Mouse (Mus musculus) ovary, postnatal 36 days (tissue): Measurements from ENCODE around the gene Tnrc6c.

Source experiments
- DNase-seq: peaks from one replicate; pipeline ENCODE4 v3.0.0; 2022; ENCODE audit warnings: low spot score, mixed read lengths

Gene Tnrc6c

GRCm38 (mm10) chr11:117653491-117654351 is at the start of gene Tnrc6c:
TSS of gene Tnrc6c (plus strand) at chr11:117654289.
- DNase-seq: peak; percentile 6

GRCm38 (mm10) chr11:117606137-117606536 is 48.0 kb upstream of the Tnrc6c start:
- no peak for DNase-seq

GRCm38 (mm10) chr11:117606605-117607203 is 47.4 kb upstream of the Tnrc6c start:
- DNase-seq: no peak

DNA sequence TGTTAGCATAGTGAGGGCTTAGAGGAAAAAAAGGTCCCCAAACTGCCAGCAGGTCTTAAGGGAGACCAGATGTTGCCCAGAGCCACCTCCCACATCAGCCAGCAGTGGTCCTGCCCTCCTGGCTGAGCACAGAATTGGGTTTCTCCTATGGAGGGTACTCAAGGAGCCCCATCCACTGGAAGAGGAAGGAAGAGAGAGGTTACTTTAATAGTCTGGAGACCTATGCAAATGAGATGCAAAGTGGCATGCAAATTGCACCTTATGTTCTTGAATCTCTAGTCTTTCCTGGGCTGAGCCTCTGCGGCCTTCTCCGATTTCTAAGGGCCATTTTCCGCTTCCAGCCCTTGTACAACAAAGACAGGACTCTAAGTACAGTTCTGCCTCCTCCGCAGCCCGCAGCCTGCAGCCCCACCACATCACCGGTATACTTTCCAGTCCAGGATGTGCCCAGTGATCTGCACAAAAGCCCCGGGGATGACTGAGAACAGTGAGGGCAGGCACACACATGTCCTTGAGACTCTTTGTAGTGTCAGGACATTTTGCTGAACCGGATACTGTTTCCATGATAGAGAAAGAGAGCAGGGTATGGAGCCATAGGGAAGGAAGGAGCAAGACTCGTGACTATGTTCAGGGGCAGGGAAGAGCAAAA is 45.8 kb upstream of the Tnrc6c start:
- DNase-seq: no peak

- DNase-seq: no peak
Observed at GRCm38 (mm10) chr11:117608976-117609375, 45.1 kb upstream of the Tnrc6c start.

DNA sequence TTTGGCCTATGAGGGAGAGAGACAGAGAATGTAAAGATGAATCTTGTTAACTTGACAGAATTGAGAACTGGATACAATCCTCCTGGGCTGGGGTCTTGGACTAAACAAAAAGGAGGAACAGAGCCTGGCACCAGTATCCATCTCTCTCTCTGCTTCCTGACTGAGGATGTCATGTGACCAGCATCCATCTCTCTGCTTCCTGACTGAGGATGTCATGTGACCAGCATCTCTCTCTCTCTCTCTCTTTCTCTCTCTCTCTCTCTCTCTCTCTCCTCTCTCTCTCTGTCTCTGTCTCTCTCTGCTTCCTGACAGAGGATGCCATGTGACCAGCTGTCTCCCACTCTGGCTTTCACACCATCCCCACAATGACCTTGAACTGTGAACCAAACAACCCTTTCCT is 43.5 kb upstream of the Tnrc6c start:
- DNase-seq: no peak

DNA sequence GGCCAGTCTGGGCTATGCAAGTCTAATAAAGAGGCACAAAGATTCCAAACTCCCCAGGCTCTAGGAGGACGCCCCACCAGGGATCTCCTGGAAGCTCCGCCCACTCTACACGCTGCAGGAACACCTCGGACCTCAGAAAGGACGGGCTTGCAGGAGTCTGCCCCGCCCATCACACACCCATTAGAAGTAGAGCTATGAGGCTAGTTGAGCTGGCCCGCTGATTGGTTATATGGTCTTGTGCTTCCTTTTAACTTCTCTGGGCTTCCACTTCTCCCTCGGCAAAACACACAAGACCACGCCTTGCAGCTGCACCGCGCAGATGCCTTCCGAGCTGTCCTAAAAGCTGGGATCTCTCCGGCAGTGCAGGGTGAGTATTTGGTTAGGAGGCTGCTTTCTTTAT is 43.0 kb upstream of the Tnrc6c start:
- DNase-seq: peak; percentile 46

DNA sequence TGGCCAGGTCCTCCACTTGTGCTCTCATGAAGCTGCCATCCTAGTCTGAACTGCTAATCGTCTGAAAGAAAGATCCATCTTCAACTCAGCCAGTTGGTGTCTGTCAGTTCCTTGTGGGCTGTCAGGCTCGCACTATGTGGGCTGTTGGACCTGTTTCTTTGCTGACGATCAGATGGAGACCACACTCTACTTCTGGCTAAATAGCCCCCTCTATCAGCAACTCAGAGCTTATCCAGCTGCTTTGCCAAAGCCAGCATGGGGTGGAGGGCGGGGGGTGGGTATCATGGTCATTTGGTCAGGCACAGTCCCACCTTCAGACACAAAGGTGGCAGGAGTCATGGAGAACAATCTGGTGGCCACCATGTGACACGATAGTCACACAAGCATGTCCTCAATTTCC is 42.2 kb upstream of the Tnrc6c start:
- no peak for DNase-seq

DNA sequence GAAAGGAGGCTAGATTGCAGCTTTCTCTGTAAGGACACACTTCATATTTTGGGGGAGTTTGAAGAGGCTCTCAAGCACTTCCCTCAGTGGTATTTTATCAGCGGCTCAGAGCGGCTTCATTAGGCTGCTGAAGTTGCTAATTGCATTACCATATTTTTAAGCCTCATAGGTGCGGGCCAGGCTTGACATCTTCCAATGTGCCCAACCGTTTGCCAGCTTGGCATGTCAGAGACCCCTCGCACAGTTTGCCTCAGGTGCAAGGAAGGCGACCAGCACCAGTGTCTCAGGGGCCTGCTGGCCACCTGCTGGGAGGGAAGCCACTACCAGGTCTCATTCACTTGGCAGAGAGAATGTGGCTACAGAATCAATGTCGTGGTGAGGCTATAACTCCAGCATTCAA is 41.2 kb upstream of the Tnrc6c start:
- DNase-seq: no peak

DNA sequence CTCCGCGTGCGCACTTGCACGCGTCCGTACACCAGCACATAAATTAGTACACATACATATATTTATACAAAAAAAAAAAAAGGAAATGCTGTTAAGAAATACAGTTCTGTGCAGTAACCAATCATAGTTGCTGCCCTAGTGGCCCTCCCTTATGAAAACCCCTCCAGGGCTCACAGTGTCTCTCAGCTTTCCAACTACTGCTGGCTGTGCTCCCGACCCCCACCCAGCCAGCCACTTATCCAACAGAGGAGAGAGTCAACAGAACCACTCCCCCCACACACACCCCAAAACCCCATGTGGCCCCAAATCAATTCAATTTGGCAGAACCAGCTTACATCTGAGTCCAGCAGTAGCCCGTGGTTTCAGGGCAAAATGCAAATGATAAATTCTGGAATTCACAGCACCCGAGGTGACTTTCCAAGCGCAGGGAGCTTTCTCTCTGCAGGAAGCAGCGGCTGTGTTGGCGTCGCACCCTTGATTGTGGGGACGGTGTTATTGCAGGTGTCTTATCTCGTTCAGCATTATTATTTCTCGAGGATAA is 36.7 kb upstream of the Tnrc6c start:
- DNase-seq: no peak

DNA sequence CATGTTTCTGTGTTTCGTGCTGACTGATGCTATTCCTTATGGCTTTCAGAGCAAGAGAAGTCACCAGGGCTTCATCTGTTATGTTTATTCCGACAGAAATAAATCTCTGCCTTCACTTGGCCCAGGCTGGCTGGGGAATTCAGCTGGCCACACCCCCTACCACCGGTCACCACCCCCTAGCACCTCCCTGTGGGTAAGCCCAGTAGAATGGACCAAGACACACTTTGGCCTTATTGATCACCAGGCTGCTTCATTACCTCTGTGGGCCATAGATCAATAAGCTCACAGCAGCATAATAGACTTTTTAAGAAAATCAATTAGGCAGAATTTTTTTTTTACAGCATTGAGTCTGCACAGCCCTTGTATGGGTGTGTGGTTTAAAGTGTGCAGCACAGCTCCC is 35.9 kb upstream of the Tnrc6c start:
- DNase-seq: no peak

GRCm38 (mm10) chr11:117618774-117619173 is 35.3 kb upstream of the Tnrc6c start:
- no peak for DNase-seq

DNA sequence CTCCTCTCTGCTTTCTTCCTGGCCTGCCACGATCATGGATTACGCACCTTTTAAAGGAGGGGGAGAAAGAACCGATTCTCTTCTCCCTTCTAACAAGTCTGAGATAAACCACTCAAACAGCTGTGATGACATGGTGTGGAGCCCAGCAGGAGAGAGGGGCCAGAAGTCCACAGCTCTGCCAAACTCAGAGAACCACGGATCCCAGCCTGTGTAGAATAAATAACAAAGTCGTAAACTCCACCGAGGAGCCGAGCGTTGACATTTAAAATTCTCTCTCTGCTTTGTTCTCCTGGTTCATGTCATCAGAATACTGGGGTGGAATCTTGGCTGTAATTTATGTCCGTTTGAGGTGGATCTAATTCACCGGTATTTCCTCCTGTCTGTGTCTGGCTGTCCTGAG is 34.5 kb upstream of the Tnrc6c start:
- DNase-seq: no peak

DNA sequence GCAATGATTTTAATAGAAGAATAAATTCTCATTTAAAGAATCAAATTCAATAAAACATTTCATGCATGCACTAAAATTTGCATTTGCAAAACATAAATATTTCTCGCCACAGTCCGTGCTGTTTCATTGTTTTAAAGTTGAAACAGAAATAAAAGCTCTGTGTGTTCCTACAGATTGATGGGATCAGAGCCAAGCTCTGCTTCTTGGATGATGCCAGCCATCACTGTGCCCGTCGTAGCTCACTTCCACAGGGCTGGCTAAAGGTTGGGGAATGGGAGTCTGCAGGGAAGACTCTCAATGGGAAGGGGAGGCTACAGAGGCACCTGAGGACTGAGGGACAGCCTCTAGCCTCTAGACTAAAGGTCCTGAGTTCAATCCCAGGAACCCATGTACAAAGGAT is 28.9 kb upstream of the Tnrc6c start:
- no peak for DNase-seq

DNA sequence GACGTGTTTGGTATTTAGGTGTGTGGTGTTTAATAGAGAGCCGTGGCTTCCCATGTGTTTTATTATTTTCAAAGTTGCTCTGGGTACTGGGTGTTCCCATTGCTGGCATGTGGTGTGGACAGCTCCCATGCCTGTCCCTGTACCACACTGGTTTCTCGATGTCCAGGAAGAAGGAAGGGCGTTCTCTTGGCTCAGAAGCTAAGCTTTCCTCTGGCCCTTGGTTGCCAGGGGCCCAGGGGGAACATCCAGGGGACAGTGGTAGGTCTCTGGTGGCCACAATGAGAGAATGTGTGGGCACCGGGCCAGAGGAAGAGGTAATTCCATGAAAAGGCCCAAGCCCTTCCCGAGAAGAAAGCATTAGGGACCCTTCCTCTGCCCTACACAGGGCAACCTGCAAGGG is 27.5 kb upstream of the Tnrc6c start:
- no peak for DNase-seq

GRCm38 (mm10) chr11:117627060-117627562 is 27.0 kb upstream of the Tnrc6c start:
- no peak for DNase-seq

- no peak for DNase-seq
Observed at GRCm38 (mm10) chr11:117627746-117628311, 26.3 kb upstream of the Tnrc6c start.

DNA sequence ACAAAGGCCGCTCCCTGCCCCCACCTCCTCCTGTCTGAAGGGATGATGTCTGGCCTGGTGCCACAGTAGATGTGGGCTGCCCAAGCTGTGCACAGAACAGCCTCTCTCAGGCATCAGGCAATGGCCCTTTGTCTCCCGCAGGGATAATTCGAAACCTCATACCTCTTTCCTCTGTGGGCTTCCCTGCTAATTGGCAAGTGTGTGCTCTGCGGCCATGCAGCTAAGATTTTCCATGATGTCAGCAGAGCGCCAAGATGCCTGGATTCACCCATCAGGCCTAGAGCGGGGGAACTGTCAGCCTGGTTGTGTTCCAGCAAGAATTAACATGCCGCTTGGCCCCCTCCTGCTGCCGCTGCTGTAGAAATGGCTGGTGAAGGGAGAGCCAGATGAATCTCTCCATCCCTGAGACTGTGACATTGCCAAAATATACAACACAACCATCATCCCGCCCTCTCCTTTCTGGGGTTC is 25.7 kb upstream of the Tnrc6c start:
- no peak for DNase-seq

DNA sequence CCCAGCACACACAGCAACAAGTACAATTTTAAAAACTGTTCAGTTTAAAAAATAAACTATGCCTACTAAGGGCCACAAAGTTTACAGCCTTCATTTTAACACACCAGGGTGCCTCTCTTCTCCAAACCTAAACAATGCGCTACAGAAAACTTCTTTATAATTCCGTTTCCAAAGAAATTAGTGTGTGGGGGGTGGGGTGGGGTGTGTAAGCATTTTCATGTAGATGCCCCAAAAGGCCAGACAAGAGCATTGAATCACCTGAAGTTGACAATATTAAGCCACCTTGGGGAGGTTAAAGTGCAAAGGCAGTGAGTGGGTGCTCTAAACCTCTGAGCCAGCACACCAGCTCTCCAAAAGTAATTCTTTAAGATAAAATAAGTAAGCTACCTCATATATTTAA is 24.2 kb upstream of the Tnrc6c start:
- no peak for DNase-seq

DNA sequence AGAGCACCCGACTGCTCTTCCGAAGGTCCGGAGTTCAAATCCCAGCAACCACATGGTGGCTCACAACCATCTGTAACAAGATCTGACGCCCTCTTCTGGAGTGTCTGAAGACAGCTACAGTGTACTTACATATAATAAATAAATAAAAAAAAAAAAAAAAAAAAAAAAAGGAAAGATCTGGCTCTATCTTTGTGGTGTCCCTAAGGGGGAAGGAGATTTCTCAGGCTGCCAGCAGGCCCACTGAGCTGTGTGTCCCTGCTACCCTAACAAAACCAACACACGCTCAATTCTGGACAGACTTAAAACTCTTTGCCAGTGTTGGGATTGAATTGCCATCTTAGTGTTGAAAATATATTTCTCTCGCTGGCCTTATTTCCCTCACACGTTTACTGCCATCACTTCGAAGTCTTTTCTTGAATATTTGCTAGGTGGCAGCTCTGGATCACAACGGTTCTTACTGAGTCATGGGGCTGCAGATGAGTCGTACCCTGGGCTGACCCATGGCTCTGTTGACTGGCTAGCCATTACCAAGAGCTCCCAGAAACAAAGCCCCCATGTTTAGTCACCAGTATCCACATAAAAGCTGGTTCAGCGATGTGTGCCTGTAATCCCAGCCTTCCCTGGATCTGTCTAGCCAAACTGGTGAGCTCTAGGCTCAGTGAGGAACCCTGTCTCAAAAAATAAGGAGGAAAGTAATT is 23.1 kb upstream of the Tnrc6c start:
- DNase-seq: no peak

GRCm38 (mm10) chr11:117633310-117633709 is 20.8 kb upstream of the Tnrc6c start:
- no peak for DNase-seq

DNA sequence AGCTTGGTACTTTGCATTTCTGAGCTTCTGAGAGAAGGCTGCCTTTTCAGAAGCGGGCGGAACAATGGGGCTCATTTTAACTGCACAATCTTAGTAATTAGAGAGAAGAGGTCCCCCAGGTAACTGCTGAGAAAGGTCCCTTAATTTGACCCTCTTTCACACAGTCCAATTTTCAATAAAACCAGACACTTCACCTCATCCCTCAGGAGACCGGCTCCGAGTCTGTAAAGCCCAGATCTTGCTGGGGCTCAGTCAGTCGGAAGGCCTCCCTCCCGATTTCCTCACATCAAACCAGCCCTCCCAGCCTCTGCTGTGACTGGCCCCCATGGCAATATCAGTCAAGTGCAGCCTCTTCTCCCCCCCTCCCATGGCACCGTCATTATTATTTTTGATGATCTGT is 15.7 kb upstream of the Tnrc6c start:
- DNase-seq: no peak
